Mouse (Mus musculus) forebrain, embryonic 12.5 days (tissue): ENCODE measurements around the gene Lancl2. TPM values are rescaled to one million over a fixed set of nuclear protein-coding genes. Genes with fewer than 3 reads are reported as not detected.

ENCODE experiments used
- ATAC-seq: fragments of 200-750 bp; cut with Nextera tagmentation; 2 replicates; pipeline ENCODE4 v1.8.0; 2017; ENCODE audit warnings: moderate TSS enrichment; ENCODE audit not compliant: low FRiP score
- H3K27ac ChIP-seq: fragments of 300-500 bp; sonication (generic); 2 replicates; pipeline ENCODE4 v1.5.1; 2016; ENCODE audit warnings: mild to moderate bottlenecking
- H3K27me3 ChIP-seq: fragments of 300-500 bp; sonication (generic); 2 replicates; pipeline ENCODE4 v1.6.1; 2016; ENCODE audit warnings: mild to moderate bottlenecking
- H3K36me3 ChIP-seq: fragments of 300-500 bp; sonication (generic); replicated peaks from 2 replicates; pipeline ENCODE4 v1.6.1; 2016; ENCODE audit warnings: mild to moderate bottlenecking
- H3K4me1 ChIP-seq: fragments of 300-500 bp; sonication (generic); 2 replicates; pipeline ENCODE4 v1.6.1; 2016
- H3K4me2 ChIP-seq: fragments of 300-500 bp; sonication (generic); 2 replicates; pipeline ENCODE4 v1.6.1; 2016; ENCODE audit warnings: mild to moderate bottlenecking, moderate library complexity
- H3K4me3 ChIP-seq: fragments of 300-500 bp; sonication (generic); replicated peaks from 2 replicates; pipeline ENCODE4 v1.5.1; 2016; ENCODE audit warnings: mild to moderate bottlenecking
- H3K9ac ChIP-seq: fragments of 300-500 bp; sonication (generic); 2 replicates; pipeline ENCODE4 v1.6.1; 2016; ENCODE audit warnings: mild to moderate bottlenecking
- H3K9me3 ChIP-seq: fragments of 300-500 bp; sonication (generic); 2 replicates; pipeline ENCODE4 v1.6.1; 2016
- WGBS: fragments of 180-500 bp; shearing (Covaris S2); methylation state at CpG from one replicate; pipeline ENCODE4 v1.1.7; 2016; 5-methylcytosine and 5-hydroxymethylcytosine counted together
- polyA plus RNA-seq: library from polyadenylated mRNA; unstranded; fragments of >200 nt; fragmentation: Nextera tagmentation; extraction: Ambion mirVana; gene quantifications from 2 replicates; pipeline ENCODE4 v1.2.1, GENCODE M21; 2016

The Lancl2 gene
- polyA plus RNA-seq, 1 experiment from 2014 or later = 59.9 TPM

GRCm38 (mm10) chr6:57773792-57774191 lies 71.5 kb downstream of the Lancl2 start:
- Histone ChIP-seq H3K4me2 (no peak overlapping the region), H3K9me3 (no peaks in the 10 kb centered on the region), H3K4me1 (no peaks in the 10 kb centered on the region), H3K27ac (no peak overlapping the region), H3K36me3 (peaks cover 23% of the 10 kb centered on the region), H3K9ac (no peak overlapping the region), H3K27me3 (no peaks in the 10 kb centered on the region), H3K4me3 (no peak overlapping the region)
- 88% methylated on average over 1 of the region's 1 CpGs for WGBS
- ATAC-seq = no peak

GRCm38 (mm10) chr6:57780359-57780758 lies 78.0 kb downstream of the Lancl2 start:
- Histone ChIP-seq H3K9ac (no peak overlapping the region), H3K4me2 (no peak overlapping the region), H3K4me3 (no peak overlapping the region), H3K4me1 (no peaks in the 10 kb centered on the region), H3K9me3 (no peaks in the 10 kb centered on the region), H3K36me3 (no peaks in the 10 kb centered on the region; the same call in 1 of the 2 replicates), H3K27me3 (no peaks in the 10 kb centered on the region), H3K27ac (no peak overlapping the region)
- 90% methylated on average over 3 of the region's 3 CpGs for WGBS
- ATAC-seq = no peak

GRCm38 (mm10) chr6:57782658-57783057 lies 80.3 kb downstream of the Lancl2 start:
- WGBS = 95% methylated on average over 1 of the region's 1 CpGs
- Histone ChIP-seq H3K9me3 (no peaks in the 10 kb centered on the region), H3K27ac (no peak overlapping the region), H3K36me3 (peaks cover 5% of the 10 kb centered on the region; the same call in 1 of the 2 replicates), H3K4me2 (no peak overlapping the region), H3K27me3 (no peaks in the 10 kb centered on the region), H3K9ac (no peak overlapping the region), H3K4me3 (no peak overlapping the region), H3K4me1 (no peaks in the 10 kb centered on the region)
- no peak for ATAC-seq

- no peak overlapping the region for H3K9ac ChIP-seq
- no peaks in the 10 kb centered on the region for H3K4me1 ChIP-seq
- WGBS = 86% methylated on average over 1 of the region's 1 CpGs
Measured at GRCm38 (mm10) chr6:57784251-57784650, 81.9 kb downstream of the Lancl2 start.

GRCm38 (mm10) chr6:57787376-57787775 lies 85.0 kb downstream of the Lancl2 start:
- WGBS = 95% methylated on average over 6 of the region's 6 CpGs
- ATAC-seq = no peak

More at GRCm38 (mm10) chr6:57784251-57784650, 81.9 kb downstream of the Lancl2 start:
- Histone ChIP-seq H3K36me3 (peaks cover 16% of the 10 kb centered on the region), H3K4me3 (no peak overlapping the region), H3K27me3 (no peaks in the 10 kb centered on the region), H3K27ac (no peak overlapping the region), H3K4me2 (no peak overlapping the region), H3K9me3 (no peaks in the 10 kb centered on the region)
- ATAC-seq = no peak

More at GRCm38 (mm10) chr6:57787376-57787775, 85.0 kb downstream of the Lancl2 start:
- H3K4me3 ChIP-seq = no peak overlapping the region
- no peaks in the 10 kb centered on the region for H3K4me1 ChIP-seq
- H3K27ac ChIP-seq = no peak overlapping the region
- peaks cover 21% of the 10 kb centered on the region for H3K36me3 ChIP-seq
- H3K9ac ChIP-seq = no peak overlapping the region
- H3K9me3 ChIP-seq = no peaks in the 10 kb centered on the region
- H3K4me2 ChIP-seq = no peak overlapping the region
- no peaks in the 10 kb centered on the region for H3K27me3 ChIP-seq

Other genes with a start within 250 kb of the Lancl2 start
- 6.9 TPM in 2 replicates for gene Ppm1k, start 167.1 kb upstream of the Lancl2 start, polyA plus RNA-seq
- 2.5 and 2.8 TPM in 2 replicates for gene Herc6, start 121.5 kb upstream of the Lancl2 start, polyA plus RNA-seq
- 11.8 and 14.2 TPM in 2 replicates for gene Pyurf, start 10.5 kb upstream of the Lancl2 start, polyA plus RNA-seq
- 93.9 and 98.8 TPM in 2 replicates for gene Vopp1, start 122.6 kb downstream of the Lancl2 start, polyA plus RNA-seq
- gene Vmn1r21, start 147.8 kb downstream of the Lancl2 start, polyA plus RNA-seq = 0.11 TPM in 1 of 2 replicates, not detected in the other
- not detected in 2 replicates for gene Vmn1r22, start 205.5 kb downstream of the Lancl2 start, polyA plus RNA-seq
- not detected in 2 replicates for gene Vmn1r23, start 224.3 kb downstream of the Lancl2 start, polyA plus RNA-seq